Mouse (Mus musculus) MEL (cell line): ENCODE results near the gene Sema5a. TPM values are rescaled to one million over a fixed set of nuclear protein-coding genes. Genes with fewer than 3 reads are reported as not detected.

ENCODE experiments used
- DNase-seq: peaks from one replicate; pipeline ENCODE4 v3.0.0; 2011; ENCODE audit warnings: low read depth, low spot score
- H3K27ac ChIP-seq: 2 replicates; pipeline ENCODE4 v1.5.1; 2012; ENCODE audit warnings: low read depth, mild to moderate bottlenecking, control low read depth, low read length, moderate library complexity; ENCODE audit not compliant: control insufficient read depth
- H3K27me3 ChIP-seq, 2 experiments: fragments of 150-350 bp in 1 of 2; sonication (generic) in 1 of 2; 2 replicates each; pipeline ENCODE4 v1.6.1; 2012; ENCODE audit warnings: low read length in 2 of 2, mild to moderate bottlenecking in 2 of 2, improper control_type of control experiment in 1 of 2, moderate library complexity in 1 of 2; ENCODE audit not compliant: insufficient read depth in 2 of 2, control insufficient read depth in 1 of 2
- H3K36me3 ChIP-seq, 2 experiments: 2 replicates each; pipeline ENCODE4 v1.6.1; 2012 to 2014; ENCODE audit warnings: low read length in 2 of 2, improper control_type of control experiment in 1 of 2, inconsistent platforms in 1 of 2, mild to moderate bottlenecking in 1 of 2; ENCODE audit not compliant: insufficient read depth in 2 of 2, control insufficient read depth in 1 of 2
- H3K4me1 ChIP-seq, 2 experiments: fragments of 150-350 bp in 1 of 2; sonication (generic) in 1 of 2; 2 replicates each; pipeline ENCODE4 v1.6.1; 2012; ENCODE audit warnings: low read length in 2 of 2, improper control_type of control experiment in 1 of 2, mild to moderate bottlenecking in 1 of 2; ENCODE audit not compliant: insufficient read depth in 2 of 2, control insufficient read depth in 1 of 2
- H3K4me3 ChIP-seq, 2 experiments: fragments of 150-350 bp in 1 of 2; sonication (generic) in 1 of 2; 2 replicates each; pipeline ENCODE4 v1.5.1; 2012; ENCODE audit warnings: low read depth in 2 of 2, low read length in 2 of 2, mild to moderate bottlenecking in 2 of 2, moderate library complexity in 2 of 2, control low read depth in 1 of 2, improper control_type of control experiment in 1 of 2; ENCODE audit not compliant: control insufficient read depth in 1 of 2, insufficient read depth in 1 of 2
- H3K79me2 ChIP-seq: 2 replicates; pipeline ENCODE4 v1.6.1; 2012; ENCODE audit warnings: mild to moderate bottlenecking, low read length, moderate library complexity; ENCODE audit not compliant: control insufficient read depth, poor library complexity, insufficient read depth
- H3K9ac ChIP-seq: 2 replicates; pipeline ENCODE4 v1.6.1; 2012; ENCODE audit warnings: low read depth, mild to moderate bottlenecking, control low read depth, low read length, moderate library complexity; ENCODE audit not compliant: control insufficient read depth, poor library complexity, severe bottlenecking
- H3K9me3 ChIP-seq: fragments of 150-350 bp; sonication (generic); replicated peaks from 2 replicates; pipeline ENCODE4 v1.6.1; 2012; ENCODE audit warnings: mild to moderate bottlenecking, low read length, improper control_type of control experiment, moderate library complexity; ENCODE audit not compliant: insufficient read depth
- CHD1 ChIP-seq: IDR thresholded peaks from 2 replicates; pipeline ENCODE4 v1.6.1; 2012; ENCODE audit warnings: low read depth, mild to moderate bottlenecking, inconsistent platforms, low read length, improper control_type of control experiment
- CHD2 ChIP-seq: IDR thresholded peaks from 2 replicates; pipeline ENCODE4 v1.6.1; 2011; ENCODE audit warnings: low read length, improper control_type of control experiment
- CTCF ChIP-seq, 3 experiments: IDR thresholded peaks in 2 of 3; conservative IDR thresholded peaks in 1 of 3; 2 replicates each; pipeline ENCODE4 v1.5.1; 2011 to 2012; ENCODE audit warnings: low read length in 3 of 3, low read depth in 2 of 3, mild to moderate bottlenecking in 2 of 3, improper control_type of control experiment in 1 of 3, inconsistent platforms in 1 of 3, mixed read lengths in 1 of 3, moderate library complexity in 1 of 3; ENCODE audit not compliant: control insufficient read depth in 1 of 3, insufficient read depth in 1 of 3, poor library complexity in 1 of 3, severe bottlenecking in 1 of 3
- ELF1 ChIP-seq: IDR thresholded peaks from 2 replicates; pipeline ENCODE4 v1.6.1; 2014; ENCODE audit warnings: low read depth, mild to moderate bottlenecking, inconsistent platforms, low read length, improper control_type of control experiment, moderate library complexity
- ETS1 ChIP-seq: IDR thresholded peaks from 2 replicates; pipeline ENCODE4 v1.6.1; 2012; ENCODE audit warnings: low read depth, mild to moderate bottlenecking, inconsistent platforms, low read length, improper control_type of control experiment, moderate library complexity
- GATA1 ChIP-seq: IDR thresholded peaks from 2 replicates; pipeline ENCODE4 v1.6.1; 2011; ENCODE audit warnings: low read depth, low read length, improper control_type of control experiment
- MAX ChIP-seq: IDR thresholded peaks from 2 replicates; pipeline ENCODE4 v1.6.1; 2011; ENCODE audit warnings: low read length, improper control_type of control experiment
- MAZ ChIP-seq: IDR thresholded peaks from 2 replicates; pipeline ENCODE4 v1.6.1; 2012; ENCODE audit warnings: low read depth, mild to moderate bottlenecking, inconsistent platforms, low read length, improper control_type of control experiment
- MEF2A ChIP-seq: IDR thresholded peaks from 2 replicates; pipeline ENCODE4 v1.6.1; 2014; ENCODE audit warnings: low read depth, mild to moderate bottlenecking, inconsistent platforms, low read length, improper control_type of control experiment; ENCODE audit not compliant: poor library complexity, insufficient replicate concordance, severe bottlenecking; ENCODE audit errors: extremely low read depth
- MYB ChIP-seq: IDR thresholded peaks from 2 replicates; pipeline ENCODE4 v1.6.1; 2011; ENCODE audit warnings: mild to moderate bottlenecking, low read depth, low read length, improper control_type of control experiment
- RCOR1 ChIP-seq: IDR thresholded peaks from 2 replicates; pipeline ENCODE4 v1.6.1; 2012; ENCODE audit warnings: low read depth, mild to moderate bottlenecking, inconsistent platforms, low read length, improper control_type of control experiment
- SIN3A ChIP-seq: IDR thresholded peaks from 2 replicates; pipeline ENCODE4 v1.6.1; 2012; ENCODE audit warnings: low read length, improper control_type of control experiment, inconsistent platforms
- SMC3 ChIP-seq: IDR thresholded peaks from 2 replicates; pipeline ENCODE4 v1.6.1; 2011; ENCODE audit warnings: low read depth, low read length, improper control_type of control experiment
- TAL1 ChIP-seq: IDR thresholded peaks from 2 replicates; pipeline ENCODE4 v1.6.1; 2012; ENCODE audit warnings: mild to moderate bottlenecking, inconsistent platforms, low read length, moderate library complexity, mixed read lengths
- TBP ChIP-seq: IDR thresholded peaks from 2 replicates; pipeline ENCODE4 v1.8.0; 2011; ENCODE audit warnings: low read depth, low read length, improper control_type of control experiment
- USF1 ChIP-seq: IDR thresholded peaks from 2 replicates; pipeline ENCODE4 v1.6.1; 2014; ENCODE audit warnings: low read depth, mild to moderate bottlenecking, inconsistent platforms, low read length, improper control_type of control experiment, moderate library complexity
- USF2 ChIP-seq, 2 experiments: IDR thresholded peaks; 2 replicates each; pipeline ENCODE4 v1.6.1; 2011 to 2012; ENCODE audit warnings: improper control_type of control experiment in 2 of 2, low read length in 2 of 2, borderline replicate concordance in 1 of 2, inconsistent platforms in 1 of 2, low read depth in 1 of 2, mild to moderate bottlenecking in 1 of 2; ENCODE audit not compliant: insufficient read depth in 1 of 2
- ZKSCAN1 ChIP-seq: IDR thresholded peaks from 2 replicates; pipeline ENCODE4 v1.6.1; 2012; ENCODE audit warnings: low read depth, mild to moderate bottlenecking, inconsistent platforms, low read length, improper control_type of control experiment, moderate library complexity
- ZMIZ1 ChIP-seq: IDR thresholded peaks from 2 replicates; pipeline ENCODE4 v1.6.1; 2012; ENCODE audit warnings: low read depth, mild to moderate bottlenecking, inconsistent platforms, low read length, improper control_type of control experiment, moderate library complexity
- ZNF384 ChIP-seq: IDR thresholded peaks from 2 replicates; pipeline ENCODE4 v1.6.1; 2012; ENCODE audit warnings: low read depth, mild to moderate bottlenecking, inconsistent platforms, low read length, improper control_type of control experiment
- polyA plus RNA-seq, 2 experiments: library from polyadenylated mRNA; stranded (reverse) in 1 of 2; unstranded in 1 of 2; fragments of >175 nt in 1 of 2; fragments of >200 nt in 1 of 2; gene quantifications; 2 replicates each; pipeline versions ENCODE4 v1.2.1 to v1.2.4; 2012; ENCODE audit warnings: low replicate concordance in 2 of 2, low read depth in 1 of 2; ENCODE audit not compliant: insufficient read length in 2 of 2, insufficient read depth in 1 of 2, missing spikeins in 1 of 2
- total RNA-seq: library from RNA; depleted of rRNA; stranded (reverse); fragments of 300-350 nt; gene quantifications from 2 replicates; pipeline ENCODE4 v1.2.3, GENCODE M21; 2012

The Sema5a gene
- total and polyA plus RNA-seq, 3 experiments, result not detected

- Histone ChIP-seq H3K79me2 (no peaks in the 10 kb centered on the region), H3K4me3 (no peak overlapping the region), H3K4me1 (no peaks in the 10 kb centered on the region), H3K27me3 (no peaks in the 10 kb centered on the region), H3K9ac (no peak overlapping the region), H3K27ac (no peak overlapping the region), H3K36me3 (no peaks in the 10 kb centered on the region), H3K9me3 (no peaks in the 10 kb centered on the region)
- TF ChIP-seq MAX, result no peak
- no peak for TF ChIP-seq ZKSCAN1
- no peak for DNase-seq
Observed at GRCm38 (mm10) chr15:32685152-32685551, 440.5 kb downstream of the Sema5a start.

DNA sequence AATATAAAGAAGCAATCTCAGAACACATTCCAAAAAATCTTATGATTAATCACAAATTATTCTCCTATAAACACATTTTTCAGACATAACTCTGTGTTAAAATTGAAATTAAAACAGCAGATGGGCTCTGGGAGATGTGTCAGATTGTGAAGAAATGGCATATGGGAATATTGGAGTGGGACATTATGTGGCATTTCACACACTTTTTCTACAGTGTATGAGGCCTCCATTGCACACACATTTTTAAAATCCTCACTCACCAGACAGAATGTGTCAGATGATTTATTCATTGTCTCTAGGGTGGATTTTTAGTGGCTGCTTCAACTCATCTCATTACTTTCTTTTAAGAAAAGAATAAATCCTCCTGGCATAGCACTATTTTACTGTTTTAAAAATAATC is 446.4 kb downstream of the Sema5a start:
- Histone ChIP-seq H3K9ac (no peak overlapping the region), H3K79me2 (no peaks in the 10 kb centered on the region), H3K36me3 (no peaks in the 10 kb centered on the region), H3K9me3 (no peaks in the 10 kb centered on the region), H3K27me3 (no peaks in the 10 kb centered on the region), H3K27ac (no peak overlapping the region), H3K4me3 (no peak overlapping the region), H3K4me1 (no peaks in the 10 kb centered on the region)
- DNase-seq, result no peak
- TF ChIP-seq CHD1 (no peak), USF1 (no peak), MAZ (no peak), GATA1 (no peak), SMC3 (no peak), MEF2A (no peak), SIN3A (no peak), RCOR1 (no peak)

DNA sequence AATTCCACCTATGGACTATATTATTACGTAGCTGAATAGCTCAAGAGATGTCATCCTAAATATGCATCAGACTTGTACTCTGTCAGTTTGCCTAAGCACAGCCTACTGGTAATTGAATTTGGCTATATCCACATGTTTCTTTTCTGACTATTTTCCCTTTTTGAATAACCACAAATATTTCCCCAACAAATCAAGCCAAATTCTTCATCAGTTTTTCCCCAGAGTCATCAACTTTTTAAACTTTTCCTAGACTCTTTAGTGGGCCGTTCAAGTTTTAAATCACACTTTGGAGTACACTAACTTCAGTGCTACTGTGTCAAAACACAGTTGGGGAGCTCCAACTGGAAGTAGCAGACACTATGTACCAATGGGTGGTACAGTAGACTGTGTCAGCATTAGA is 448.4 kb downstream of the Sema5a start:
- Histone ChIP-seq H3K4me3 (no peak overlapping the region), H3K27me3 (no peaks in the 10 kb centered on the region), H3K27ac (no peak overlapping the region), H3K9ac (no peak overlapping the region), H3K9me3 (no peaks in the 10 kb centered on the region), H3K36me3 (no peaks in the 10 kb centered on the region), H3K4me1 (no peaks in the 10 kb centered on the region), H3K79me2 (no peaks in the 10 kb centered on the region)
- no peak for TF ChIP-seq GATA1
- TF ChIP-seq MYB, result no peak
- TF ChIP-seq USF1, result no peak
- no peak for TF ChIP-seq USF2 (IDR thresholded peaks at IDR 0.05; ENCODE audit: borderline replicate concordance in 1 of 2, insufficient read depth in 1 of 2, low read depth in 1 of 2, low read length in 2 of 2)
- no peak for TF ChIP-seq CHD2
- no peak for TF ChIP-seq TBP
- no peak for TF ChIP-seq ZNF384
- no peak for TF ChIP-seq CTCF (IDR thresholded peaks at IDR 0.05 in 2 of 3, conservative IDR thresholded peaks at IDR 0.05 in 1 of 3; ENCODE audit: control insufficient read depth in 1 of 3, insufficient read depth in 1 of 3, low read depth in 2 of 3, low read length in 3 of 3, poor library complexity in 1 of 3, severe bottlenecking in 1 of 3)
- TF ChIP-seq ZMIZ1, result no peak
- no peak for TF ChIP-seq TAL1
- no peak for TF ChIP-seq ETS1
- no peak for TF ChIP-seq ELF1
- no peak for DNase-seq
